Mouse (Mus musculus) hindbrain, embryonic 10.5 days (tissue): ENCODE measurements around the gene Esf1. TPM values are rescaled to one million over a fixed set of nuclear protein-coding genes. Genes with fewer than 3 reads are reported as not detected.
"Not testable (repeated sequence)": the region's sequence is repeated elsewhere in the genome, so short reads cannot be mapped to it uniquely, and the experiment has no call there.

ENCODE experiments used
- DNase-seq: peaks from one replicate; pipeline ENCODE4 v3.0.0-alpha.2; 2017; ENCODE audit warnings: low spot score
- H3K27ac ChIP-seq: fragments of 300-500 bp; sonication (generic); 2 replicates; pipeline ENCODE4 v1.5.1; 2016; ENCODE audit warnings: mild to moderate bottlenecking, moderate library complexity
- H3K27me3 ChIP-seq: fragments of 300-500 bp; sonication (generic); 2 replicates; pipeline ENCODE4 v1.6.1; 2016; ENCODE audit warnings: mild to moderate bottlenecking; ENCODE audit not compliant: poor library complexity, insufficient read depth, severe bottlenecking
- H3K36me3 ChIP-seq: fragments of 300-500 bp; sonication (generic); 2 replicates; pipeline ENCODE4 v1.6.1; 2016; ENCODE audit warnings: mild to moderate bottlenecking, moderate library complexity
- H3K4me1 ChIP-seq: fragments of 300-500 bp; sonication (generic); replicated peaks from 2 replicates; pipeline ENCODE4 v1.6.1; 2016; ENCODE audit warnings: mild to moderate bottlenecking
- H3K4me3 ChIP-seq: fragments of 300-500 bp; sonication (generic); 2 replicates; pipeline ENCODE4 v1.5.1; 2016; ENCODE audit warnings: mild to moderate bottlenecking, moderate library complexity
- H3K9me3 ChIP-seq: fragments of 300-500 bp; sonication (generic); 2 replicates; pipeline ENCODE4 v1.6.1; 2016; ENCODE audit warnings: mild to moderate bottlenecking, moderate library complexity
- WGBS: fragments of 180-500 bp; shearing (Covaris S2); methylation state at CpG from one replicate; pipeline ENCODE4 v1.1.7; 2016; 5-methylcytosine and 5-hydroxymethylcytosine counted together
- polyA plus RNA-seq: library from polyadenylated mRNA; unstranded; fragments of >200 nt; fragmentation: Nextera tagmentation; extraction: Ambion mirVana; gene quantifications from 2 replicates; pipeline ENCODE4 v1.2.1, GENCODE M21; 2016

The Esf1 gene
- polyA plus RNA-seq, 1 experiment from 2014 or later = 16.5 TPM

GRCm38 (mm10) chr2:140125516-140125915 is 44.8 kb downstream of the Esf1 start:
- no peak for DNase-seq
- Histone ChIP-seq H3K27ac (no peak overlapping the region), H3K27me3 (no peaks in the 10 kb centered on the region), H3K4me3 (no peak overlapping the region), H3K36me3 (peaks cover 95% of the 10 kb centered on the region), H3K4me1 (no peaks in the 10 kb centered on the region), H3K9me3 (no peaks in the 10 kb centered on the region)
- WGBS = 86% methylated on average over 2 of the region's 2 CpGs

- no peaks in the 10 kb centered on the region for H3K4me1 ChIP-seq
- WGBS = 91% methylated on average over 8 of the region's 8 CpGs
- no peak overlapping the region for H3K4me3 ChIP-seq
- no peaks in the 10 kb centered on the region for H3K36me3 ChIP-seq
- no peaks in the 10 kb centered on the region for H3K27me3 ChIP-seq
- H3K9me3 ChIP-seq = no peaks in the 10 kb centered on the region
- no peak for DNase-seq
- no peak overlapping the region for H3K27ac ChIP-seq
Measured at GRCm38 (mm10) chr2:140113851-140114250, 56.5 kb downstream of the Esf1 start.

GRCm38 (mm10) chr2:140108945-140109344 is 61.4 kb downstream of the Esf1 start:
- DNase-seq = no peak
- Histone ChIP-seq H3K4me3 (no peak overlapping the region), H3K9me3 (no peaks in the 10 kb centered on the region), H3K27ac (no peak overlapping the region), H3K27me3 (no peaks in the 10 kb centered on the region), H3K4me1 (no peaks in the 10 kb centered on the region), H3K36me3 (no peaks in the 10 kb centered on the region)
- WGBS = 38% methylated on average over 1 of the region's 1 CpGs

GRCm38 (mm10) chr2:140107641-140108040 is 62.7 kb downstream of the Esf1 start:
- Histone ChIP-seq H3K36me3 (no peaks in the 10 kb centered on the region), H3K27me3 (no peaks in the 10 kb centered on the region), H3K4me1 (no peaks in the 10 kb centered on the region), H3K4me3 (no peak overlapping the region), H3K27ac (no peak overlapping the region), H3K9me3 (no peaks in the 10 kb centered on the region)
- WGBS = 90% methylated on average over 4 of the region's 4 CpGs
- no peak for DNase-seq

- WGBS = 72% methylated on average over 3 of the region's 3 CpGs
- no peak for DNase-seq
- Histone ChIP-seq H3K4me1 (no peaks in the 10 kb centered on the region), H3K36me3 (no peaks in the 10 kb centered on the region), H3K27me3 (no peaks in the 10 kb centered on the region), H3K9me3 (no peaks in the 10 kb centered on the region), H3K27ac (no peak overlapping the region), H3K4me3 (no peak overlapping the region)
Measured at GRCm38 (mm10) chr2:140104951-140105350, 65.4 kb downstream of the Esf1 start.

- no peak overlapping the region for H3K4me3 ChIP-seq
- H3K27me3 ChIP-seq = no peaks in the 10 kb centered on the region
- no peak overlapping the region for H3K27ac ChIP-seq
- no peaks in the 10 kb centered on the region for H3K9me3 ChIP-seq
- H3K4me1 ChIP-seq = no peaks in the 10 kb centered on the region
- H3K36me3 ChIP-seq = no peaks in the 10 kb centered on the region
- 85% methylated on average over 3 of the region's 3 CpGs for WGBS
- DNase-seq = no peak
Measured at GRCm38 (mm10) chr2:140100551-140101474, 69.6 kb downstream of the Esf1 start.

GRCm38 (mm10) chr2:140099971-140100370 is 70.4 kb downstream of the Esf1 start:
- Histone ChIP-seq H3K4me3 (no peak overlapping the region), H3K36me3 (no peaks in the 10 kb centered on the region), H3K4me1 (no peaks in the 10 kb centered on the region), H3K9me3 (no peaks in the 10 kb centered on the region), H3K27ac (no peak overlapping the region), H3K27me3 (no peaks in the 10 kb centered on the region)
- DNase-seq = no peak
- 95% methylated on average over 3 of the region's 3 CpGs for WGBS

GRCm38 (mm10) chr2:140097131-140097591 is 73.2 kb downstream of the Esf1 start:
- H3K27me3 ChIP-seq = no peaks in the 10 kb centered on the region
- no peaks in the 10 kb centered on the region for H3K9me3 ChIP-seq
- WGBS = 70% methylated on average over 3 of the region's 3 CpGs
- no peak overlapping the region for H3K4me3 ChIP-seq
- no peaks in the 10 kb centered on the region for H3K4me1 ChIP-seq
- DNase-seq = no peak
- no peaks in the 10 kb centered on the region for H3K36me3 ChIP-seq
- no peak overlapping the region for H3K27ac ChIP-seq

GRCm38 (mm10) chr2:140096034-140096433 is 74.3 kb downstream of the Esf1 start:
- DNase-seq = no peak
- no peaks in the 10 kb centered on the region for H3K36me3 ChIP-seq
- H3K4me3 ChIP-seq = no peak overlapping the region
- no peak overlapping the region for H3K27ac ChIP-seq
- H3K27me3 ChIP-seq = no peaks in the 10 kb centered on the region
- WGBS = 86% methylated on average over 5 of the region's 5 CpGs
- H3K9me3 ChIP-seq = no peaks in the 10 kb centered on the region
- H3K4me1 ChIP-seq = no peaks in the 10 kb centered on the region

- Histone ChIP-seq H3K27me3 (no peaks in the 10 kb centered on the region), H3K4me1 (no peaks in the 10 kb centered on the region), H3K27ac (no peak overlapping the region), H3K9me3 (no peaks in the 10 kb centered on the region), H3K4me3 (no peak overlapping the region), H3K36me3 (no peaks in the 10 kb centered on the region)
- 90% methylated on average over 5 of the region's 5 CpGs for WGBS
- no peak for DNase-seq
Measured at GRCm38 (mm10) chr2:140093433-140093832, 76.9 kb downstream of the Esf1 start.

- Histone ChIP-seq H3K27ac (no peak overlapping the region), H3K4me3 (no peak overlapping the region), H3K9me3 (no peaks in the 10 kb centered on the region), H3K27me3 (no peaks in the 10 kb centered on the region), H3K4me1 (peaks cover under 1% of the 10 kb centered on the region; the same call in 1 of the 2 replicates), H3K36me3 (no peaks in the 10 kb centered on the region)
- DNase-seq = no peak
- WGBS = 93% methylated on average over 7 of the region's 7 CpGs
Measured at GRCm38 (mm10) chr2:140084245-140084644, 86.1 kb downstream of the Esf1 start.

GRCm38 (mm10) chr2:140080747-140081577 is 89.4 kb downstream of the Esf1 start:
- Histone ChIP-seq H3K4me1 (peaks cover 9% of the 10 kb centered on the region; the same call in 1 of the 2 replicates), H3K27ac (no peak overlapping the region), H3K4me3 (no peak overlapping the region), H3K27me3 (no peaks in the 10 kb centered on the region), H3K36me3 (no peaks in the 10 kb centered on the region), H3K9me3 (no peaks in the 10 kb centered on the region)
- DNase-seq = no peak
- 89% methylated on average over 11 of the region's 11 CpGs for WGBS

GRCm38 (mm10) chr2:140079284-140079683 is 91.1 kb downstream of the Esf1 start:
- H3K27me3 ChIP-seq, H3K4me3 ChIP-seq, H3K27ac ChIP-seq, H3K4me1 ChIP-seq, H3K36me3 ChIP-seq, H3K9me3 ChIP-seq, DNase-seq: not testable (repeated sequence)
